Mouse (Mus musculus) forebrain, postnatal 0 days (tissue): ENCODE results near the gene Asphd1. TPM values are rescaled to one million over a fixed set of nuclear protein-coding genes. Genes with fewer than 3 reads are reported as not detected.
A peak's percentile ranks its signal among the peaks of the same experiment; 100 is the strongest.
"Not testable (repeated sequence)": the region's sequence is repeated elsewhere in the genome, so short reads cannot be mapped to it uniquely, and the experiment has no call there.

ENCODE experiments used
- ATAC-seq: fragments of 200-750 bp; cut with Nextera tagmentation; 2 replicates; pipeline ENCODE4 v1.8.0; 2017; ENCODE audit warnings: mild to moderate bottlenecking, moderate library complexity
- DNase-seq: peaks from one replicate; pipeline ENCODE4 v3.0.0-alpha.2; 2015
- H3K27ac ChIP-seq: fragments of 300-500 bp; sonication (generic); 2 replicates; pipeline ENCODE4 v1.5.1; 2014; ENCODE audit warnings: low read depth, mild to moderate bottlenecking, antibody characterized with exemption, low read length, moderate library complexity, mixed read lengths
- H3K27me3 ChIP-seq: fragments of 300-500 bp; sonication (generic); 2 replicates; pipeline ENCODE4 v1.6.1; 2014; ENCODE audit warnings: mild to moderate bottlenecking, low read length, mixed read lengths; ENCODE audit not compliant: insufficient read depth
- H3K36me3 ChIP-seq: fragments of 300-500 bp; sonication (generic); 2 replicates; pipeline ENCODE4 v1.6.1; 2014; ENCODE audit warnings: mild to moderate bottlenecking, moderate library complexity; ENCODE audit not compliant: insufficient read depth
- H3K4me1 ChIP-seq: fragments of 300-500 bp; sonication (generic); 2 replicates; pipeline ENCODE4 v1.6.1; 2014; ENCODE audit warnings: antibody characterized with exemption; ENCODE audit not compliant: insufficient read depth
- H3K4me2 ChIP-seq: fragments of 300-500 bp; sonication (generic); 2 replicates; pipeline ENCODE4 v1.6.1; 2014; ENCODE audit warnings: low read depth, mild to moderate bottlenecking, moderate library complexity
- H3K4me3 ChIP-seq: fragments of 300-500 bp; sonication (generic); 2 replicates; pipeline ENCODE4 v1.5.1; 2014; ENCODE audit warnings: low read depth, low read length, mixed read lengths
- H3K9ac ChIP-seq: fragments of 300-500 bp; sonication (generic); 2 replicates; pipeline ENCODE4 v1.6.1; 2014; ENCODE audit warnings: mild to moderate bottlenecking
- H3K9me3 ChIP-seq: fragments of 300-500 bp; sonication (generic); 2 replicates; pipeline ENCODE4 v1.6.1; 2016; ENCODE audit warnings: low read length
- CTCF ChIP-seq: sonication (generic); IDR thresholded peaks from 2 replicates; pipeline ENCODE4 v1.5.1; 2016; ENCODE audit warnings: antibody characterized with exemption, control low read depth, low read depth
- WGBS: fragments of 180-500 bp; shearing (Covaris S2); extraction: QIAGEN DNeasy Blood & Tissue Kit; methylation state at CpG from one replicate; pipeline ENCODE4 v1.1.7; 2014; 5-methylcytosine and 5-hydroxymethylcytosine counted together
- polyA plus RNA-seq: library from polyadenylated mRNA; unstranded; fragments of >200 nt; fragmentation: Nextera tagmentation; extraction: Ambion mirVana; gene quantifications from 2 replicates; pipeline ENCODE4 v1.2.1, GENCODE M21; 2015
- total RNA-seq: library from RNA; depleted of rRNA; stranded (reverse); fragments of >200 nt; gene quantifications from 2 replicates; pipeline ENCODE4 v1.2.3, GENCODE M21; 2014

Gene Asphd1
- total and polyA plus RNA-seq, 2 experiments from 2014 or later, result 13.6 to 37.2 TPM

GRCm38 (mm10) chr7:126921563-126921962 lies 27.8 kb downstream of the Asphd1 start:
- no peaks in the 10 kb centered on the region for H3K4me1 ChIP-seq
- H3K4me2 ChIP-seq, result no peak overlapping the region
- ATAC-seq, result no peak
- no peaks in the 10 kb centered on the region for H3K36me3 ChIP-seq
- no peak for DNase-seq
- no peak for TF ChIP-seq CTCF
- no peak overlapping the region for H3K9ac ChIP-seq
- no peak overlapping the region for H3K27ac ChIP-seq
- WGBS, result 90% methylated on average over 2 of the region's 2 CpGs
- H3K9me3 ChIP-seq, result no peaks in the 10 kb centered on the region
- no peaks in the 10 kb centered on the region for H3K27me3 ChIP-seq
- no peak overlapping the region for H3K4me3 ChIP-seq

GRCm38 (mm10) chr7:126919973-126920372 lies 29.4 kb downstream of the Asphd1 start:
- DNase-seq (no peak), ATAC-seq (no peak)
- TF ChIP-seq CTCF, result no peak
- WGBS, result 72% methylated on average over 4 of the region's 4 CpGs
- no peaks in the 10 kb centered on the region for H3K27me3 ChIP-seq
- H3K9me3 ChIP-seq, result no peaks in the 10 kb centered on the region
- no peak overlapping the region for H3K4me2 ChIP-seq
- no peaks in the 10 kb centered on the region for H3K36me3 ChIP-seq
- no peak overlapping the region for H3K4me3 ChIP-seq
- no peak overlapping the region for H3K27ac ChIP-seq
- H3K9ac ChIP-seq, result no peak overlapping the region
- no peaks in the 10 kb centered on the region for H3K4me1 ChIP-seq

GRCm38 (mm10) chr7:126918356-126918755 lies 31.0 kb downstream of the Asphd1 start:
- not testable (repeated sequence) for H3K36me3 ChIP-seq, H3K9ac ChIP-seq, DNase-seq, H3K9me3 ChIP-seq, ATAC-seq, H3K4me3 ChIP-seq, H3K27ac ChIP-seq, H3K4me1 ChIP-seq, H3K27me3 ChIP-seq, H3K4me2 ChIP-seq
- 57% methylated on average over 4 of the region's 4 CpGs for WGBS

DNA sequence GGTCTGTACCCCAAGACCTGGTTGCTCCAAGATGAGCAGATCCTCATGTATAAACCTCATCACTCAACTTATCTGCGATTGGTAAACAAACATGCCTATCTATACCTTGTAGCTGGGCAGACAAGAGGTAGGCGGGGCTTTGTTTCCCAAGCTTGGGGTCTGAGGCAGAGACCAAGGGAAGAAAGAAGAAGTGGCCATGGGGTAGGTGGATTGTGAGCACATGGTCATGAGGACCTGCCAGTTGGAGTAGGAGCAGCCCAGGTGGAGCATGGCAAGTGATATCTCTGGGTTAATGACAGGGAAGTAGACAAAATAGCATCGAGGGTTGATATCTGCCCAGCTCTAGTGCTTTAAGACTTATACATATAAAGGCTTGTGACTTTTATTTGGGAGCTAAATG lies 34.5 kb downstream of the Asphd1 start:
- H3K36me3 ChIP-seq, result no peaks in the 10 kb centered on the region
- TF ChIP-seq CTCF, result no peak
- H3K4me3 ChIP-seq, result no peak overlapping the region
- DNase-seq (no peak), ATAC-seq (no peak)
- H3K9me3 ChIP-seq, result no peaks in the 10 kb centered on the region
- H3K9ac ChIP-seq, result no peak overlapping the region
- no peaks in the 10 kb centered on the region for H3K4me1 ChIP-seq
- H3K4me2 ChIP-seq, result no peak overlapping the region
- H3K27ac ChIP-seq, result no peak overlapping the region
- WGBS, result 90% methylated on average over 3 of the region's 3 CpGs
- H3K27me3 ChIP-seq, result no peaks in the 10 kb centered on the region

GRCm38 (mm10) chr7:126905590-126905989 lies 43.8 kb downstream of the Asphd1 start:
- no peak for ATAC-seq
- TF ChIP-seq CTCF, result no peak
- 72% methylated on average over 3 of the region's 3 CpGs for WGBS
- Histone ChIP-seq H3K36me3 (no peaks in the 10 kb centered on the region), H3K27ac (no peak overlapping the region), H3K27me3 (no peaks in the 10 kb centered on the region), H3K9me3 (no peaks in the 10 kb centered on the region), H3K9ac (no peak overlapping the region), H3K4me1 (no peaks in the 10 kb centered on the region), H3K4me2 (no peak overlapping the region), H3K4me3 (no peak overlapping the region)
- DNase-seq, result no peak

- H3K4me2 ChIP-seq, H3K27ac ChIP-seq, H3K27me3 ChIP-seq, H3K36me3 ChIP-seq, H3K9me3 ChIP-seq, ATAC-seq, H3K9ac ChIP-seq, H3K4me3 ChIP-seq, DNase-seq: not testable (repeated sequence)
- H3K4me1 ChIP-seq, result peaks cover 11% of the 10 kb centered on the region
- 95% methylated on average over 7 of the region's 9 CpGs for WGBS
These were observed 49.6 kb downstream of the Asphd1 start for GRCm38 (mm10) chr7:126899781-126900180.

- H3K4me2 ChIP-seq, result peak overlapping the region; percentile 83
- H3K36me3 ChIP-seq, result no peaks in the 10 kb centered on the region
- peak overlapping the region; percentile 71 for H3K4me3 ChIP-seq
- no peak for TF ChIP-seq CTCF
- peak overlapping the region; percentile 88 for H3K9ac ChIP-seq
- WGBS, result 13% methylated on average over 37 of the region's 37 CpGs
- peak overlapping the region; percentile 88 for H3K27ac ChIP-seq
- no peaks in the 10 kb centered on the region for H3K9me3 ChIP-seq
- H3K27me3 ChIP-seq, result no peaks in the 10 kb centered on the region
- H3K4me1 ChIP-seq, result peaks cover 11% of the 10 kb centered on the region
- DNase-seq (peak; percentile 96), ATAC-seq (peak; percentile 96)
These were observed 51.0 kb downstream of the Asphd1 start for GRCm38 (mm10) chr7:126898102-126898990.
